Mouse (Mus musculus) liver, postnatal 0 days (tissue): Measurements from ENCODE around the gene Hist2h2ab.

Experiments used
- CTCF ChIP-seq: sonication (generic); IDR thresholded peaks from 2 replicates; pipeline ENCODE4 v1.5.1; 2016; ENCODE audit warnings: antibody characterized with exemption, low read depth
- EP300 ChIP-seq: IDR thresholded peaks from 2 replicates; pipeline ENCODE4 v1.6.1; 2016; ENCODE audit warnings: antibody characterized with exemption, low read depth, mild to moderate bottlenecking

- TF ChIP-seq CTCF = no peak
- TF ChIP-seq EP300 = no peak
Observed at GRCm38 (mm10) chr3:96230910-96231757, 11.5 kb downstream of the Hist2h2ab start.
